Mouse (Mus musculus) frontal cortex, adult 2 months (tissue): Measurements from ENCODE around the gene Tgfbrap1. TPM values are rescaled to one million over a fixed set of nuclear protein-coding genes. Genes with fewer than 3 reads are reported as not detected.
"Not testable (repeated sequence)": the region's sequence is repeated elsewhere in the genome, so short reads cannot be mapped to it uniquely, and the experiment has no call there.

Experiments used
- DNase-seq, 2 experiments: peaks; one replicate each; pipeline ENCODE4 v3.0.0; 2022; ENCODE audit warnings: low spot score in 1 of 2; ENCODE audit errors: extremely low spot score in 1 of 2
- polyA plus RNA-seq: library from polyadenylated mRNA; depleted of rRNA; stranded (reverse); fragments of >200 nt; gene quantifications from 2 replicates; pipeline ENCODE4 v1.2.3, GENCODE M21; 2012; rRNA removed

Tgfbrap1 gene
- polyA plus RNA-seq, result 34.4 and 36.7 TPM in 2 replicates

- peak; percentile 77 to 92 for DNase-seq
Measured at GRCm38 (mm10) chr1:43098031-43098984, at the start of gene Tgfbrap1, which contains the start of gene AI597479. TSS of gene Tgfbrap1 (minus strand) at chr1:43098637. TSS of gene AI597479 (plus strand) at chr1:43098710.

DNA sequence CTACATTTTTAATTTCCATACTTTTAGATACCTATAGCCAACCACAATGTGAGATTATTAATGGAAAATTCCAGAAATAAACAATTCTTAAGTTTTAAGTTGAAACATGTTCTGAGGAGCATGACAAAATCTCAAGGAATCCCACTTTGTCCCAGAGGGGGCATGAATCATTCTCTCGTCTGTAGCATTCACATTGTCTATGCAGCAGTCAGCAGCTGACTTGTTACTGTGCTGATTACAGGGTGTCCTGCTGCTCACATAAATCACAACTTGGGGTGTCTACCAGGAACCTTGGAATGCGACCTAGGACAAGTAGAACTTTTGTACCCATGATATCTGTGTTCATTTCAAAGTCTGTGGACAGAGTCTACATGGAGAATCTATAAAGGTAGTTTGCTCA, 49.0 kb upstream of the Tgfbrap1 start:
- DNase-seq, result no peak

- DNase-seq, result no peak
Measured at GRCm38 (mm10) chr1:43145388-43145787, 47.0 kb upstream of the Tgfbrap1 start.

GRCm38 (mm10) chr1:43144338-43144906, 46.0 kb upstream of the Tgfbrap1 start:
- DNase-seq, result no peak

GRCm38 (mm10) chr1:43143791-43144190, 45.4 kb upstream of the Tgfbrap1 start:
- DNase-seq, result no peak

GRCm38 (mm10) chr1:43143284-43143683, 44.8 kb upstream of the Tgfbrap1 start:
- peak in 1 of 2 experiments; percentile 58 for DNase-seq

- no peak for DNase-seq
Measured at GRCm38 (mm10) chr1:43142849-43143248, 44.4 kb upstream of the Tgfbrap1 start.

GRCm38 (mm10) chr1:43141555-43141961, 43.1 kb upstream of the Tgfbrap1 start:
- DNase-seq, result no peak

DNA sequence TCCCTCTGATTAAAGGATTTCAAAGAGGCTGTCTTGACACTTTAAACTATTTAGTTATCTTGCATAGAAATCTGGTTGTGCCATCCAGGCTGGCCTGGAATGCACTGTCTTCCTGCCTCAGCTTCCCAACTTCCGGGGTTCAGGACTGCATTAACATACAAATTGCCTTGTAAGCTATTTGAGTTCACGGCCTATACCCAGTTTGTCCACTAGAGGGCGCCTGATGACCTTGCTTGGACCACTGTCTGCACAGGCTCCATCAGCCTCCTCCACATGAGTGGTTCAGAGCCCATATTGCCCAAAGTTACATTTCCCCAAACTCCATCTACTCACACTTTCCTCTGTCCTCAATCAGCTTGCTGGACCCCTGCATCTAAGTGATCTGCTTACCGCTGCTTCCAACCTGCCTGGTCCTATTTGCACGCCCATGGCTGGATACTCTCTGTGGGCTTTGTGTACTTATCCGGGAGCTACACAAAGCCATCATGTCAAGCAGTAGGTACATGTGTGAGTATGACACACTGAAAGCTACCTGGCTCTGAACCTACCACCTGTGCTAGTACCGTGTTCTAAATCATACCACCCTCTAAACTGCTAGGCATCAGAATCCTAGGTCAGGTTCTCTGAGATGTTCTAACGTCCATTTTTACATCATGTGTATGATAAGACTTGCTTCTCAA, 41.3 kb upstream of the Tgfbrap1 start:
- DNase-seq, result peak; percentile 72 to 96

- DNase-seq, result no peak
Measured at GRCm38 (mm10) chr1:43138268-43138812, 39.9 kb upstream of the Tgfbrap1 start.

DNA sequence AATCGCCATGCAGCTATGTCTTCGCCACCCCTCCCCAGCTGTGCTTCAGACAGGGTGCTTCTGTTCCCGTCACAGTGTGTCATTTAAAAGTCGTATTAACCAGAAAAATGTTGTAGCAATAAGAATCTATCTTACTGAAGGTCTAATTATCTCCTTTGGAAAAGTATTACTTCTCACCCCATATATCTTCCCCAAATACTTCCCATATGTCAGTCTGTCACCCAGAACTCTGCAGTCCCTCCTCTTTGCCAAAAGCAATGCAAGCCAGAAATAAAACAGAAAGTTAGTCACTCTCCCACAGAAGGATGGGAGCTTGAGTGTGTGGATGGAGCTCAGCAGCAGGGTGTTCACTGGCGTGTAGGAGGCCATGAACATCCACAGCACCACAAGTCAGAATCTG, 38.9 kb upstream of the Tgfbrap1 start:
- DNase-seq, result peak; percentile 82 to 86

DNA sequence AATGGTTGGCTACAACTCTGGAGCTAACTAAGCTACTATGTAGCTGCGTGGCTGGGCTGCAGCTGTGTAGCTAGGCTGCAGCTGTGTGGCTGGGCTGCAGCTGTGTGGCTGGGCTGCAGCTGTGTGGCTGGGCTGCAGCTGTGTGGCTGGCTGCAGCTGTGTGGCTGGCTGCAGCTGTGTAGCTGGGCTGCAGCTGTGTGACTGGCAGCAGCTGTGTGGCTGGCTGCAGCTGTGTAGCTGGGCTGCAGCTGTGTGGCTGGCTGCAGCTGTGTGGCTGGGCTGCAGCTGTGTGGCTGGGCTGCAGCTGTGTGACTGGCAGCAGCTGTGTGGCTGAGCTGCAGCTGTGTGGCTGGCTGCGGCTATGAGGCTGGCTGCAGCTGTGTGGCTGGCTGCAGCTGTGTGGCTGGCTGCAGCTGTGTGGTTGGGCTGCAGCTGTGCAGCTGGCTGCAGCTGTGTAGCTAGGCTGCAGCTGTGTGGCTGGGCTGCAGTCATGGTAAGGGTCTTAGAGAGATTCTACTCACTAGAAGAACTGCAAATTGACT, 38.1 kb upstream of the Tgfbrap1 start:
- DNase-seq, result not testable (repeated sequence)

- DNase-seq, result no peak
Measured at GRCm38 (mm10) chr1:43131591-43131990, 33.2 kb upstream of the Tgfbrap1 start.

DNA sequence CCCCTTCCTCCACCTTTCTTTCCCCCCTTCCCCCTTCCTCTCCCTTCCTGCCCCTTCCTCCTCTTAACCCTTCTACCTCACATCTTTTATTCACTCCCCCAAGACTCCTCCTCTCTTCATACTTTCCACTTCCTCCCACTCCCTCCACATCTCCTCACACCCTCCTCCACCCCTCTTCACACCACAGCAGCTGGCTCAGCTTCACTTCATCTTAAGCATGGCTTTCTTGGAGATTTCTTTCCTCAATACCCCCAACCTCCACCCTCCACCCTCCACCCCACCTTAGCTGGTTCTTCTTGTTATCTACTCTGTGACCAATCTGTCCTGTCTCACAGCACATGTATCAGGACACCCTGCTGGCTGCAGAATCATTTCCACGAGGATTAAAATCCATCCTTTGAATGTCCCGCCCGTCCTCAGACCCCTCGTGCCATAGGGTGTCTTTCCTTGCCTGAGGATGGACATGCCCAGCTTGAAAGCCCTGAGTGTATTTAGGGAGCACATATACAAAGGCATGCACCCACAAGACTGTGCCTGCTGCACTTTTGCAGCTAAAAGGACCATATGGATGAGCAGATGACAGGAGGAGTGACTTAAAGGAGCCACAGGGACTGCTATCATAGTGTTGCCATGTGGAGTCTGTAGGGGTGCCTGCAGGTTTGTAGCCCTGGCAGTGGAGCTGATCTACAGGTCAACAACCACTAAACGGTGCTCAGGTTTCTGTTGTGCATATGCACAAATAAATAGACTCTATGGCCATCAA, 32.0 kb upstream of the Tgfbrap1 start:
- DNase-seq, result peak in 1 of 2 experiments; percentile 54

DNA sequence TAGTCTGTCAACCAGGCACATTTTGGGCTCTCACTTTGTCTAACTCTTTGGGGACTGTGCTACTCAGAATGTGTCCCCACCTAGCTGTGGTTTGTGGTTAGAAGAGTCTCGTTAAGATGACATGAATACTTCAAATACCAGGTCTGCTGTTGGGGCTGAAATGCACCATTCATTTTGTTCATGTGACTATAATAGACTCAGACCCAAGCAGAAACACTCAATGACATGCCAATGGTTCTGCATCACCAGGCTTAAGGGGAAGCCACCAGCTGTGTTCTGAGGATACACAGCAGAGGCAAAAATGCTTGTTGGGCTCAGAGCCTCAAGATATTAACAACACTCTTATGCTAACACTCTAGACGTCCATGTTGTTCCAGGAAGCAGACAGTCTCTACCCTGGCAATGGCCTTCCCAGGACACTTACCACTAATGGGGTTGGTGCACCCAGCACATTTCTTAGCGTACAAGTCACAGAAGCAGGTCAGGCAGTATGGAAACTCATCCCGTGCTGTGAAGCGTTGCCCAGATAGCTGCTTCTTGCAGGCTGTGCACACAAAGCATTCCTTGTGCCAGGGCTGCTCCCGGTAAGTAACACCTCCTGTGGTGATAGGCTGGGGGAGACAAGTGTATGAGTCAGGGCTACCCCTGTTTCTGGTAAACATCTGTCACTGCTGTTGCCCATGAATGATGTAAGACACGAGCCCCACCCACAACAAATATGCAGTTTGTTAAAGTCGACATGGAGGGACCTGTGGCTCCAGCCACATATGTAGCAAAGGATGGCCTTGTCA, 29.6 kb upstream of the Tgfbrap1 start:
- no peak for DNase-seq

DNA sequence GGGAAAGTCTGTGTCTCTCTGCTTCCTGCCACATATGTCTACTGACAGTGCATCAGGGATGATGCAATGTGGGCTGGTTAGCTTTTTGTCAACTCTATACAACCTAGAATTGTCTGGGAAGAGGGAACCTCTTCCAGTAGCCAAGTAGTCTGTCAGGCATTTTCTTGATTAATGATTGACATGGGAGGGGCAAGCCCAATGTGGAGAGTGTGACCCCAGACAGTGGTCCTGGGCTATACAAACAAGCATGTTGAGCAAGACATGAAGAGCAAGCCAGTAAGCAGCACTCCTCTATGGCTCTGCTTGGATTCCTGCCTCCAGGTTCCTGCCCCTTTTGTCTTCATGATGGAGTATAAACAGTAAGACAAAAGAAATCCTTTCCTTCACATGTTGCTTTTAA, 28.8 kb upstream of the Tgfbrap1 start:
- no peak for DNase-seq

GRCm38 (mm10) chr1:43124726-43125125, 26.3 kb upstream of the Tgfbrap1 start:
- DNase-seq, result no peak

- DNase-seq, result no peak
Measured at GRCm38 (mm10) chr1:43122616-43123015, 24.2 kb upstream of the Tgfbrap1 start.

- DNase-seq, result no peak
Measured at GRCm38 (mm10) chr1:43120950-43121349, 22.5 kb upstream of the Tgfbrap1 start.
